Mouse (Mus musculus): ENCODE measurements around the gene Gtf2a1l. TPM values are rescaled to one million over a fixed set of nuclear protein-coding genes. Genes with fewer than 3 reads are reported as not detected.

The Gtf2a1l gene
- 0.12 and 0.28 TPM in 2 replicates for polyA plus RNA-seq (2015; fragmentation: Nextera tagmentation; extraction: Ambion mirVana)

DNA sequence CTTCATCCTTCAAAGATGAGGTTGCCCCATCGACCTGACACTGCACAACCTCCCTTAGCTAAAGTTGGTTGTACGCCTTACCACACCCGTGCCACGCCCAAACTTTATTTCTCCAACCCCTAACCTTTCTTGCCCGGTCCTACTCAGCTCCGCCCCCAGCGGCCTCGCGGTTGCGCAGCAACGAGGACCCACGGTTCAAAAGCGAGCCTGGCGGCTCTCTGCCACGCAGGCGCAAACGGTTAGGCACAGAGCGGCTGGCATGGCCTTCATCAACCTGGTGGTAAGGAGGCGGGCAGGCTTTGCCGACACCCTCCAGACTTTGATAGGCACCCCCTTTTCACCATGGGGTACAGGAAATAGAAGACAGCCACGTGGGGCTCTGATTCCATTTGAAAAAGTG, at the start of gene Gtf2a1l:
Gtf2a1l (plus strand) TSS at position 209 of the 400 bp plus-strand sequence.
- no peaks in the 10 kb centered on the region for H3K36me3 ChIP-seq
- H3K9ac ChIP-seq (replicated peaks) = no peak within 1 kb of the TSS
- no peaks in the 10 kb centered on the region for H3K9me3 ChIP-seq
- no peak within 1 kb of the TSS for H3K4me3 ChIP-seq (replicated peaks)
- H3K4me1 ChIP-seq (replicated peaks) = peaks cover 14% of the 10 kb centered on the region
- ATAC-seq = peak; percentile 69
- peaks cover 5% of the 10 kb centered on the region; the same call in 1 of the 2 replicates for H3K27me3 ChIP-seq
- H3K4me2 ChIP-seq (replicated peaks) = peak within 1 kb of the TSS; percentile 27; the same call in 1 of the 2 replicates
- H3K27ac ChIP-seq = no peak within 1 kb of the TSS
- WGBS = 31% methylated on average over 21 of the region's 21 CpGs

DNA sequence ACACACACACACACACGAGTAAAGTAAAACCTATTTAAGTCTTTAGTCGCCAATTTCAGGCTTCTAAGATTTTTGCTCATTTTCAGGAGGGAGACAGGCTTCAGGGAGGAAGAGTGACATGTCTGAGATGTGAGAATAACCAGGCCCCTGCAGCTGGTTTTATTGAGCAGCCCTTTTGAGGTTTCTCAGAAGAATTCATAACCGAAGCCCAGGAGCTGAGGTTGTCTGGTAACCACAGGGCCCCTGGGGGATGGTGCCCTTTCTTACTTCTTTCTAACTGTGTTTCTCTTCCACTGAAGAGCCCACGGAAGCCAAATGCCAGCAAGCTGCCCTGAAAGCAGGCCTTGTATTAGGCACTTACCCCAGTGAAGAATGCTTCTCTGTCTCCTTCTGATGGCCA, 47.5 kb upstream of the Gtf2a1l start:
- Histone ChIP-seq H3K27me3 (no peaks in the 10 kb centered on the region), H3K9ac (replicated peaks) (no peak overlapping the region), H3K9me3 (0 out of 2 replicates have a peak, but pooled peaks cover 3% of the 10 kb centered on the region), H3K4me2 (replicated peaks) (no peak overlapping the region), H3K36me3 (no peaks in the 10 kb centered on the region), H3K4me3 (replicated peaks) (no peak overlapping the region), H3K27ac (no peak overlapping the region), H3K4me1 (replicated peaks) (no peaks in the 10 kb centered on the region)
- ATAC-seq = no peak
- 85% methylated on average over 4 of the region's 4 CpGs for WGBS

DNA sequence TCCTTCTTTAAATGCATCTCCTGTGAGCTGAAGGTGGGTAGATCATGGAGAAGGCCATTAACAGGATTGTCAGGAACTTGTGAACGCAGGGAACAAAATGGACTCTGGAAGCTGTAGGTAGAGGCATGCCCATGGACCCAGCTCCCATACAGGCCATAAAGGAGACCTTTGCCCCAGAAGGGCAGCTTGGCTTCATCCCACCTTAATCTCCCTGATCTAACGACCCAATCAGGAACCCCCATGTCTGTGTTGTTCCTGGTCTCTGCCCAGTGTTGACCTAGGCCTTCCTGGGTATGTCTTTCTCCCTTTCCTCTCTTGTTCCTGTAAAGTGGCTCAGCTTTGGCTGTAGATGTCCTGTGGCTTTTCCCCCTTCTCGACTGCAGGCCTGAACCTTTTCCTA, 47.1 kb upstream of the Gtf2a1l start:
- 88% methylated on average over 3 of the region's 3 CpGs for WGBS
- Histone ChIP-seq H3K4me2 (replicated peaks) (no peak overlapping the region), H3K4me1 (replicated peaks) (peaks cover 4% of the 10 kb centered on the region), H3K27ac (no peak overlapping the region), H3K4me3 (replicated peaks) (no peak overlapping the region), H3K36me3 (no peaks in the 10 kb centered on the region), H3K9me3 (0 out of 2 replicates have a peak, but pooled peaks cover 3% of the 10 kb centered on the region), H3K9ac (replicated peaks) (no peak overlapping the region), H3K27me3 (no peaks in the 10 kb centered on the region)
- ATAC-seq = no peak

DNA sequence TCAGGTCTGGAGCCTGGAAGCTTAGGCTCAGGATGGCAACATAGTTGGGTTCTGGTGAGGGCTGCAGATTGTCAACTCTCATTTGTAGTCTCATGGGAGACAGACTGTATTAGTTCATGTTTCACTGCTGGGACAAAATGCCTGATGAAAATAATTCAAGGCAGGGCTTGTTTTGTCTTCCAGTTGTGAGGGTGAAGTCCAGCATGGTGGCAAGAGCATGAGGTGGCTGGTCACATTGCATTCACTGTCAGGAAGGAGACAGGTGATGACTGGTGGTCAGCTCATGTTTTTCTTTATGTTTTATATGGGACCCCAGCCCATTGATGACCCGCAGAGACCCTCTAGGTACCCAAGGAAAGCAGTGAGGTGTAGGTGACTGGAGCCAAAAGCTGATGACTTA, 45.7 kb upstream of the Gtf2a1l start:
- H3K36me3 ChIP-seq = no peaks in the 10 kb centered on the region
- no peak for ATAC-seq
- H3K9ac ChIP-seq (replicated peaks) = no peak overlapping the region
- no peaks in the 10 kb centered on the region for H3K27me3 ChIP-seq
- H3K4me2 ChIP-seq (replicated peaks) = no peak overlapping the region
- no peak overlapping the region for H3K27ac ChIP-seq
- peaks cover 6% of the 10 kb centered on the region for H3K4me1 ChIP-seq (replicated peaks)
- no peak overlapping the region for H3K4me3 ChIP-seq (replicated peaks)
- WGBS = 95% methylated on average over 1 of the region's 1 CpGs
- 0 out of 2 replicates have a peak, but pooled peaks cover 3% of the 10 kb centered on the region for H3K9me3 ChIP-seq

DNA sequence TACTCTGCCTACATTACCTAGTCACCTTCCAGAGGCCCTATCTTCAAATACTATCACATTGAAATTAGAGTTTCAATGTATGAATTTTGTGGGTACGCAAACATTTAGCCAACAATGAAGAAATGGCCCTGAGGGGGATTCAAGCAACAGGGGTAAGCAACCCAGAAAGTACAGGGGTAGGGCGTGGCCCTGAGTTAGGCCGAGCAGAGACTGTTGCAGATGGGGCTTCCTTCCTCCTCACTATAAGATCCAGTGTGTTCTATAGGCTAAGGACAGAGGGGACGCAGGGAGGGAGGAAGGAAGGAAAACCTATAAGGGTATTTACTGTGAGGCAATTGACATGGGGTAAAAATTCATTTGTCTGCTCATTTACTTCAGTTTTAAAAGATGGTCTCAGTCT, 44.1 kb upstream of the Gtf2a1l start:
- Histone ChIP-seq H3K4me2 (replicated peaks) (no peak overlapping the region), H3K4me3 (replicated peaks) (no peak overlapping the region), H3K27ac (no peak overlapping the region), H3K9me3 (0 out of 2 replicates have a peak, but pooled peaks cover 3% of the 10 kb centered on the region), H3K9ac (replicated peaks) (no peak overlapping the region), H3K27me3 (no peaks in the 10 kb centered on the region), H3K4me1 (replicated peaks) (peaks cover 8% of the 10 kb centered on the region), H3K36me3 (no peaks in the 10 kb centered on the region)
- no peak for ATAC-seq
- WGBS = 91% methylated on average over 4 of the region's 4 CpGs

DNA sequence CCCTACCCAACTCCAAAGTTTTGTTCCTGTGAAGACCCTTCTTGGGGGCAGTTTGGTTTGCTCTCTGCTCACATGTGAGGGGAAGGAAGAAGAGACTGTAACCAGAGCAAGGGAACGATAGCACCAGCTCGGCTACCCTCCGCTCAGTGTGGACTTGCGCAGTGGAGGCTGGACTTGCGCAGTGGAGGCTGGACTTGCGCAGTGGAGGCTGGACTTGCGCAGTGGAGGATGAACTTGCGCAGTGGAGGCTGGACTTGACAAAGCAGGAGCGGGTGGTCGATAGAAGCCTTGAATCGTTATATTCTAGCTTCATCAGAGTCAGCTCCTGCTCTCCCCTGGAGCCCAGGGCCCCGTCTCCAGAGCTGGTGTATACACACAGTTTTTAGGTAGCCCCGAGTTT, 43.1 kb upstream of the Gtf2a1l start:
- WGBS = 96% methylated on average over 13 of the region's 13 CpGs
- Histone ChIP-seq H3K9ac (replicated peaks) (no peak overlapping the region), H3K27ac (no peak overlapping the region), H3K4me1 (replicated peaks) (peaks cover 17% of the 10 kb centered on the region), H3K9me3 (0 out of 2 replicates have a peak, but pooled peaks cover 3% of the 10 kb centered on the region), H3K27me3 (no peaks in the 10 kb centered on the region), H3K36me3 (no peaks in the 10 kb centered on the region), H3K4me3 (replicated peaks) (no peak overlapping the region), H3K4me2 (replicated peaks) (no peak overlapping the region)
- ATAC-seq = no peak

DNA sequence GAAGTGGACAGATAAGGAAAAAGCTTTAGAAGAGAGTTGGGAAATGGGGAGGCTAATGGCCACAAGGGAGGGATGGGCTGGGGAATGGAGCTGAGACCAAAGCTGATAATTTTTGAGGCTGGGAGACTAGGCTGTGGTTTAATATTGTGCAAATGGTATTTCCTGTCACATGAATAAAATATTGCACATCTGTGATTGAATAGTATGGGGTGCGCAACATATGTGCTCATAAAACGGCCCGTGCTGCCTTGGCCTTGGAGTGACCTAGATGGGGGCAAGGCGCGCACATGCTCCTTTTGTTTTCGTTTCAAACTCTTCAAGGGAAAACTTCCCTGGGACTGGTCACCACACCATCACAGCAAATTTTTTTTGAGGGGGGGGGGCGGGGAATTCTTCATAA, 42.5 kb upstream of the Gtf2a1l start:
- H3K36me3 ChIP-seq = no peaks in the 10 kb centered on the region
- WGBS = 84% methylated on average over 7 of the region's 7 CpGs
- H3K27me3 ChIP-seq = no peaks in the 10 kb centered on the region
- H3K9me3 ChIP-seq = 0 out of 2 replicates have a peak, but pooled peaks cover 3% of the 10 kb centered on the region
- H3K4me1 ChIP-seq (replicated peaks) = peaks cover 18% of the 10 kb centered on the region
- no peak overlapping the region for H3K4me3 ChIP-seq (replicated peaks)
- H3K9ac ChIP-seq (replicated peaks) = no peak overlapping the region
- no peak overlapping the region for H3K27ac ChIP-seq
- H3K4me2 ChIP-seq (replicated peaks) = no peak overlapping the region
- ATAC-seq = no peak

DNA sequence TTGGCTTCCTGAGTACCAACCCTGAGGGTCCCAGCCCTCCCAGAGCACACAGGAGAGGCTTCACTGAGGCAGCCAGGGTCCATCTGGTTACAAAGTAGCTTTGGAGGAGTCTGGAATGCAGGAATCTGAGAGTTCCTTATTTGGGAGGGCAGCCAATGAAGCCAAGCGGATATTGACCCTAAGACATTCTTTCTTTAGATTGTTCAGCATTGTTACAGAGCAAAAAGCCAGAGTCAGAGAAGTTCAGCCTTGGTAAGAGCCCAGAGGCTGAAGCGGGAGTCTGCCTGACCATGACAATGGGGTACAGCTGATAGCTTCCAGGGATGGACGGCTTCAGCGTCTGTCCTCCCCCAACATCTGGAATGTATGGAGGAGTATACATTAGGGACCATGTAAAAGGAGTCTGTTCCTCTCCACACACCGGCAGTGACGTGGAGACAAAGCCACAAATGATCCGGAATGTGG, 42.1 kb upstream of the Gtf2a1l start:
- Histone ChIP-seq H3K4me1 (replicated peaks) (peaks cover 18% of the 10 kb centered on the region), H3K4me2 (replicated peaks) (no peak overlapping the region), H3K4me3 (replicated peaks) (no peak overlapping the region), H3K36me3 (no peaks in the 10 kb centered on the region), H3K27me3 (no peaks in the 10 kb centered on the region), H3K9me3 (0 out of 2 replicates have a peak, but pooled peaks cover 3% of the 10 kb centered on the region), H3K27ac (no peak overlapping the region), H3K9ac (replicated peaks) (no peak overlapping the region)
- ATAC-seq = no peak
- WGBS = 36% methylated on average over 7 of the region's 7 CpGs

DNA sequence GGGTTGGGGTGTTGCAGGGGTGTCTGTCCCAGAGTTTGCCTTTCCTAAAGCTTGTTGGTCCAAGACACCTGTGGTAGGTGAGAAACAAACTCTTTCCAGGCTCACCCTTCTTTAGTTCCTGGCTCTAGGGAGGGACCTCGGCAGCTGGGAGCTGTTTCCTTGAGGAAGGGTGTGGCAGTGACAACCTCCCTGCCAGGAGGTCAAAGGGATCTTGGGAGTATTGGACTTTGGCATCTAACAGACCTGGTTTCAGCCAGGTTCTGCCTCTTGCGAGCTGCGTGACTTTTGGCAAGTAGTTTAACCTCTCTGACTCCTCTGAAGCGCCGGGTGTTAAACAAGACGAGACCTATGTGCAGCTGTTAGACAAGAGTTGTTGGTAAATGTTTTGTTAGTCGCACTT, 41.3 kb upstream of the Gtf2a1l start:
- Histone ChIP-seq H3K9ac (replicated peaks) (no peak overlapping the region), H3K9me3 (0 out of 2 replicates have a peak, but pooled peaks cover 3% of the 10 kb centered on the region), H3K36me3 (no peaks in the 10 kb centered on the region), H3K27ac (no peak overlapping the region), H3K27me3 (no peaks in the 10 kb centered on the region), H3K4me1 (replicated peaks) (peaks cover 18% of the 10 kb centered on the region), H3K4me3 (replicated peaks) (no peak overlapping the region), H3K4me2 (replicated peaks) (no peak overlapping the region)
- 85% methylated on average over 7 of the region's 7 CpGs for whole genome bisulfite sequencing
- no peak for ATAC-seq

DNA sequence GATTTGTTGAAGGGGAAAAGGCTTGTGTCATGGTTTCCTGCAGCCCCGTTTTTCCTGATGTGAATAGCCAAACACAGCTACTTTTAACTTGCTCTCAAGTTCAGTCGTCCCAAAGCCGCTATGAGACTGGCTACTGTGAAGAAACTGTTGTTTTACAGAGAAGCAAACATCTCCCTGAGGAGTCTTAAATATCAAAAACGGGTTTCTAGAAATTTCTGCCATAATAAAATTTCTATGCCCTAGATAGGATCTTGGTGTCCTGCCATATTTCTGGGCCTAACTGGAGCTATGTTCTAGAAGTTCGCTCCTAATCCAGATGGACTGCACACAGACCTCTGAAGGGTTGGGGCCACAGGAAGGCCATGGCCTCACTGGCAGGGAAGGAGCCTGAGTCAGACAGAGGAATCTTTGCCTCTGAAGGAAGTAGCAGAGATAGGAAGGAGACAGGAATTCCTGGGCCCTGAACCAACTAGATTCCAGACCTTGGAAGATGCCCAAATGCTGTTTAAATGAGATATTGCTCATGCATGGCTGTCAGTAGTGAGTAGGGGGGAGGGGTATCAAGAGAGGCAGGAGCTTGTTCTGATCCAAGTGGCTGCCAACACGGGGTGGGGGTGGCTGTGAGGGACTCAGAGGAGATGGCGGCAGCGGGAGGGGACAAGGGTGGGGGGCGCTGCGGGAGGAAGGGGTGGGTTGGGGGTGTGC, 39.6 kb upstream of the Gtf2a1l start:
- Histone ChIP-seq H3K27ac (no peak overlapping the region), H3K36me3 (no peaks in the 10 kb centered on the region), H3K9ac (replicated peaks) (no peak overlapping the region), H3K4me2 (replicated peaks) (no peak overlapping the region), H3K4me1 (replicated peaks) (peaks cover 18% of the 10 kb centered on the region), H3K9me3 (no peaks in the 10 kb centered on the region), H3K27me3 (no peaks in the 10 kb centered on the region), H3K4me3 (replicated peaks) (no peak overlapping the region)
- peak; percentile 55 for ATAC-seq
- WGBS = 58% methylated on average over 10 of the region's 10 CpGs

DNA sequence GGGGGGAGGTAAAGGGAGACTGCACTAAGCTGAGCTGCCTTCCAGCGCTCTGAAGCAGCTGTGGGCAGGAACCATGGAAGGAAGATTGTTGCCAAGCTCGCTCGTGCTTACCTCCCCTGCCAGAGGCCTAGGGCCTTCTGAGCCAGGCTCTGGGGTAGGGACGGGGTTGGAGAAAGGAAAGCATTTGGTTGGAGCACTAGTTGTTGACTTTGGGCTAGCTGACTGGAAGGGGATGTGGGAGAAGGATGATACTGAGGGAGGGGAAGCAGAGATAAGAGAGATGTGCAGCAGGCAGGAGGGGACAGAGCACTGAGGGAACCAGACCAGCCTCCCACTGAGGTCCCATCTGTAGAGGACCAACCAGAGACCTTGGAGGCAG, 39.1 kb upstream of the Gtf2a1l start:
- Histone ChIP-seq H3K4me2 (replicated peaks) (no peak overlapping the region), H3K27ac (peak overlapping the region; percentile 67; the same call in 1 of the 2 replicates)

DNA sequence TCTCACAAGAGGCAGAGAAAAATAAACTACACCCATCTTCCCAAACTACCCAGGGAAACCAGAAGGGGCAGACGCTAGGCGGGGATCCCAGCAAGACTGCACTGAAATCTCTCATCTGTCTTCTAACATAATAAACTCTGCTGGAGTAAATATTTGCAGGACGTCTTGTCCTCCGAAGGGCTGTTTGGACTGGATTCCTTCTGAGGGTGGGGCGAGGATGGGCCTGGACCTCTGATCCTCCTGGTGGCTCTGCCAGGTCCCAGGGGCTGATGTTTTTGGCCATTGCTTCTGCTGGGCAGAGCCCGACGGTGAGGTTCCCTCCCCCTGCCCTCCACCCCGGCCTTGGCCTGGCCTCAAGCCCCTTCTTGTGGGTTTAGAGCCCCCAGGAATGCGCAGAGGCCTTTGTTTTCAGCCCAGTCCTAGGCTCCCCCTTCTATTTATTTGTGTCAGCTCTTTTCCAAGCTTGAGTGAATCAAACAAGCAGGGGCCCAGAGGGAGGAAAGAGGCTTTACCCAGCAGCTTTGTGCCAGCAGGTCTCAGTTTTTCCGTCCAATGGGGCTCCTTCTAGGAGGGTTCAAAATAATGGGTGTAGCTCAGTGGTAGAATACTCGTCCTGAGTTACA, 38.4 kb upstream of the Gtf2a1l start:
- Histone ChIP-seq H3K9me3 (no peaks in the 10 kb centered on the region), H3K27me3 (no peaks in the 10 kb centered on the region), H3K4me3 (replicated peaks) (no peak overlapping the region), H3K36me3 (no peaks in the 10 kb centered on the region), H3K27ac (peak overlapping the region; percentile 67), H3K4me2 (replicated peaks) (no peak overlapping the region), H3K9ac (replicated peaks) (no peak overlapping the region), H3K4me1 (replicated peaks) (peaks cover 18% of the 10 kb centered on the region)
- peak; percentile 70 for ATAC-seq
- WGBS = 12% methylated on average over 11 of the region's 11 CpGs

More for the DNA sequence above, 39.1 kb upstream of the Gtf2a1l start:
- whole genome bisulfite sequencing = 29% methylated on average over 4 of the region's 4 CpGs
- Histone ChIP-seq H3K27me3 (no peaks in the 10 kb centered on the region), H3K4me1 (replicated peaks) (peaks cover 18% of the 10 kb centered on the region), H3K9me3 (no peaks in the 10 kb centered on the region), H3K36me3 (no peaks in the 10 kb centered on the region), H3K9ac (replicated peaks) (no peak overlapping the region), H3K4me3 (replicated peaks) (no peak overlapping the region)
- ATAC-seq = peak; percentile 75
